Mouse (Mus musculus) heart, postnatal 10 days (tissue): ENCODE measurements around the gene Wasf2. TPM values are rescaled to one million over a fixed set of nuclear protein-coding genes. Genes with fewer than 3 reads are reported as not detected.

ENCODE experiments used
- DNase-seq, 2 experiments: peaks; one replicate each; pipeline ENCODE4 v3.0.0; 2021
- intact Hi-C: fragments of 180-260 bp; cut with DNase I; formaldehyde crosslinking; loops from one replicate; pipeline ENCODE4 v1.15.1; 2025
- total RNA-seq, 2 experiments: library from RNA; stranded (reverse); gene quantifications; 2 replicates each; pipeline ENCODE4 v1.2.3; 2021

Wasf2 gene
- total RNA-seq, 2 experiments from 2014 or later = 134 to 164 TPM

GRCm38 (mm10) chr4:133170056-133170524 is 39.8 kb downstream of the Wasf2 start:
- no peak for DNase-seq
- intact Hi-C loops = loop anchor here (5.0 kb wide), 1 partner anchor 38 kb away; the partner anchor contains the start of gene Wasf2

GRCm38 (mm10) chr4:133170616-133171015 is 40.3 kb downstream of the Wasf2 start:
- no peak for DNase-seq
- intact Hi-C loops = loop anchor here (5.0 kb wide), 1 partner anchor 38 kb away; the partner anchor contains the start of gene Wasf2

- intact Hi-C loops = loop anchor here (5.0 kb wide), 1 partner anchor 40 kb away; the partner anchor contains the start of gene Wasf2
- no peak for DNase-seq
These were observed 42.1 kb downstream of the Wasf2 start for GRCm38 (mm10) chr4:133172451-133172850.

GRCm38 (mm10) chr4:133174361-133174760 is 44.1 kb downstream of the Wasf2 start:
- DNase-seq = peak; percentile 63
- intact Hi-C loops = loop anchor here (5.0 kb wide), 1 partner anchor 42 kb away; the partner anchor contains the start of gene Wasf2

- no peak for DNase-seq
- intact Hi-C loops = no loop called here
These were observed 45.0 kb downstream of the Wasf2 start for GRCm38 (mm10) chr4:133175274-133175673.

- intact Hi-C loops = no loop called here
These were observed 45.9 kb downstream of the Wasf2 start for GRCm38 (mm10) chr4:133175998-133176760.

GRCm38 (mm10) chr4:133176761-133177403 is 46.6 kb downstream of the Wasf2 start:
- no peak for DNase-seq
- intact Hi-C loops = no loop called here

More at GRCm38 (mm10) chr4:133175998-133176760, 45.9 kb downstream of the Wasf2 start:
- DNase-seq = peak in 1 of 2 experiments; percentile 58

- intact Hi-C loops = no loop called here
- DNase-seq = no peak
These were observed 48.0 kb downstream of the Wasf2 start for GRCm38 (mm10) chr4:133178305-133178704.

- intact Hi-C loops = no loop called here
- no peak for DNase-seq
These were observed 49.0 kb downstream of the Wasf2 start for GRCm38 (mm10) chr4:133179258-133179657.

- no peak for DNase-seq
- intact Hi-C loops = no loop called here
These were observed 52.2 kb downstream of the Wasf2 start for GRCm38 (mm10) chr4:133182439-133183033.

- intact Hi-C loops = no loop called here
- DNase-seq = no peak
These were observed 54.0 kb downstream of the Wasf2 start for GRCm38 (mm10) chr4:133184031-133184897.

GRCm38 (mm10) chr4:133184898-133185665 is 54.8 kb downstream of the Wasf2 start:
- DNase-seq = peak; percentile 82 to 86
- intact Hi-C loops = no loop called here

- intact Hi-C loops = no loop called here
- DNase-seq = no peak
These were observed 55.6 kb downstream of the Wasf2 start for GRCm38 (mm10) chr4:133185893-133186292.

- intact Hi-C loops = no loop called here
- DNase-seq = no peak
These were observed 56.6 kb downstream of the Wasf2 start for GRCm38 (mm10) chr4:133186856-133187255.

GRCm38 (mm10) chr4:133189396-133189795 is 59.1 kb downstream of the Wasf2 start:
- DNase-seq = no peak
- intact Hi-C loops = no loop called here

GRCm38 (mm10) chr4:133194482-133194881 is 64.2 kb downstream of the Wasf2 start:
- DNase-seq = no peak
- intact Hi-C loops = no loop called here

- intact Hi-C loops = loop anchor here (5.0 kb wide), 1 partner anchor 63 kb away; the partner anchor contains the start of gene Wasf2
These were observed 64.7 kb downstream of the Wasf2 start for GRCm38 (mm10) chr4:133195014-133195413.

GRCm38 (mm10) chr4:133196136-133196535 is 65.8 kb downstream of the Wasf2 start:
- intact Hi-C loops = loop anchor here (5.0 kb wide), 1 partner anchor 64 kb away; the partner anchor contains the start of gene Wasf2

More at GRCm38 (mm10) chr4:133195014-133195413, 64.7 kb downstream of the Wasf2 start:
- no peak for DNase-seq

GRCm38 (mm10) chr4:133196852-133197251 is 66.5 kb downstream of the Wasf2 start:
- intact Hi-C loops = loop anchor here (5.0 kb wide), 1 partner anchor 65 kb away; the partner anchor contains the start of gene Wasf2
- no peak for DNase-seq

More at GRCm38 (mm10) chr4:133196136-133196535, 65.8 kb downstream of the Wasf2 start:
- no peak for DNase-seq
